Mouse (Mus musculus) c-Kit-positive CD71-negative TER-119-negative erythroid progenitor cells, embryonic 14.5 days (primary cell): ENCODE measurements around the gene Phpt1.
A peak's percentile ranks its signal among the peaks of the same experiment; 100 is the strongest.
"Not testable (repeated sequence)": the region's sequence is repeated elsewhere in the genome, so short reads cannot be mapped to it uniquely, and the experiment has no call there.

Experiments used
- DNase-seq: peaks from one replicate; pipeline ENCODE4 v3.0.0-alpha.2; 2013; ENCODE audit warnings: low read depth

Gene Phpt1

DNA sequence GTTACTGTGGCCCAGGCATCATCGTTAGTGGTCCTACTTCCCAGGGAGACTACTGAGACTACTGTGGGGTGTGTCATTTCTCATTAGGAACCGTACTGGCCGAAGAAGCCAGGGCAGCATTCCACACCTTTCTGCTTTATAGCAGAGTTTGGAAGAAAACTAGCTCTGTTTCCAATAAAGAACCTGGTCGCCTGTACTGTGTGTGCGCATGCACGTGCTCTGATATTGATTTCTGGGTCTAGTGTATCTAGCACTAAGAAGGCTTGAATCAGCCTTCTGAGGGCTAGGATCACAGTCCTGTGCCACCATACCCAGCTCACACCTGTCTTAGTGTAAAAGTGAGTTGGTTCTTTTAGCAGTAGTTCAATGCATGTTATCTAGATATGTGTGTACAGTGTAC lies 16.2 kb downstream of the Phpt1 start:
- no peak for DNase-seq

DNA sequence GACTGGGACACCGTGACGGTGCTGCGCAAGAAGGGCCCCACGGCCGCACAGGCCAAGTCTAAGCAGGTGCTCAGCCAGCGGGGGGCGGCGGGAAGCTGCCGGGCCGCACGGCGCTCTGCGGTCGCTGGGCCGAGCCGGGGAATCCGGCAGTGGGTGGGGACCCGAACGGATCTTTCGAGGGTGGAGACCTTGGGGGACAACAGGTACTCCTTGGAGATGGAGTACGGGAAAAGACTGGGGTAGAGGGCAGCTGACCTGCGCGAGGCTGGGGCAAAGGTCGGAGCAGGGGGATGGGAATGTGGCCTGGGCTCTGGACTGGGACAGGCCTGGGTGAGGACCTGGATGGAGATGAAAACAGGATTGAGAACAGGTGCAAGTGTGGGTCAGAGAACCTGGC lies 17.1 kb downstream of the Phpt1 start:
- no peak for DNase-seq

DNA sequence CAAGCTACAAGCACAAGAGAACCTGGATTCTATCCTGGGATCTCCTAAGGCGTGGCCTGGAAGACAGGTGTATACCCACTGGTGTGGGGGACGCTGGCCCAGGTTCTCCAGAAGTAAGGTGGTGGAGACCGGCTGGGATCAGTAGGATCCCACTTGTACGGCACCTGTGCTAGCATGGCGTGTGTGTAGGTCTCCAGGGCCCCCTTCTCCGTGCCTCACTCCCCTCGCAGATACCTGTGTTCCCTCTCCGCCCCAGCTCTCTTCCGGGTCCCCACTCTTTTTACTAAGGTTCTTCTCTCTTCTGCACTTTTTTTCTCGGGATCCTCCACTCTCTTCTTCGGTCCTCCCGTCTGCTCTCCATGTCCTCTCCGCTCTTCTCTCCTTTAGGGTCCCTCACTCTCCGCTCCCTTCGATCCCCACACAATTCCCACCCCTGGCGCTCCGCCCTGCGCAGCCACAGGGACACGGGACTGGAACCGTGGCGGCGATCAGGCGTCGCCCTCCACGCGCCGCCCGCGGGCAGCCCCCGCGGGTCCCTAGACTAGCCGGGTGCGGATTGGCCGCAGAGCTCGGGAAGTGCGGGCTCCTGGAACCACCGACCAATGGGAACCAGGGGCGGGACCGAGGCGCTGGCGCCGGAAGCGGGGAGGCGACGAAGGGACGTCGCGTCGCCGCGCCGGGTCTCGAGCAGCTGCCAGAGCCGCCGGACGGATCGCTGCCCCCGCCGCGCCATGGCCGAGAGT lies 17.6 kb downstream of the Phpt1 start, which contains the start of gene Edf1:
Gene Edf1, plus strand, starts transcription at position 627 of the 743 bp plus-strand sequence.
- peak; percentile 83 for DNase-seq

DNA sequence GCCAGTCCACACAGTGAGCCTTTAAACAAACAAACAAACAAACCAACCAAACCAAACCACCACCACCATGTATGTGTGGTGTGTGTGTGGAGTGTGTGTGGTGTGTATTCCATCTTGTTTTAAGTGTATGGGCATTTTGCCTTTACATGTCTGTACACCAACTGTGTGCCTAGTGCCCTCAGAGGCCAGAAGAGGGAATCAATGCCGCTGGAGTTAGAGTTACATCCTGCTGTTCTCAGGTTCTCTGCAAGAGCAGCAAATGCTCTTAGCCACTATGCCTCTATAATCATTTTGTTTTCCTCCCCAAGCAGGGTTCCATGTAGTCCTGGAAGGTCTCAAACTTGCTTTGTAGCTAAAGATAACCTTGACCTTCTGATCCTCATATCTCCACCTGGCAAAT lies 18.7 kb downstream of the Phpt1 start:
- DNase-seq = no peak

DNA sequence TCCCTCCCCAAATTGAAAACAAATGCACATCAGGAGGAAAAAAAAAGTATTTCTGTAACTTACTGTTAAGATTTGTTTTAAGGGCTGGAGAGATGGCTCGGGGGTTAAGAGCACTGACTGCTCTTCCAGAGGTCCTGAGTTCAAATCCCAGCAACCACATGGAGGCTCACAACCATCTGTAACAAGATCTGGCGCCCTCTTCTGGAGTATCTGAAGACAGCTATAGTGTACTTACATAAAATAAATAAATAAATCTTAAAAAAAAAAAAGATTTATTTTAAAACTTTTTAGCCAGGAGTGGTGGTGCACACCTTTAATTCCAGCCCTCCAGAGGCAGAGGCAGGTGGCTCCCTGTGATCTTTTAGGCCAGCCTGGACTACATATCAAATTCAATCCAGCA lies 19.5 kb downstream of the Phpt1 start:
- DNase-seq = not testable (repeated sequence)

DNA sequence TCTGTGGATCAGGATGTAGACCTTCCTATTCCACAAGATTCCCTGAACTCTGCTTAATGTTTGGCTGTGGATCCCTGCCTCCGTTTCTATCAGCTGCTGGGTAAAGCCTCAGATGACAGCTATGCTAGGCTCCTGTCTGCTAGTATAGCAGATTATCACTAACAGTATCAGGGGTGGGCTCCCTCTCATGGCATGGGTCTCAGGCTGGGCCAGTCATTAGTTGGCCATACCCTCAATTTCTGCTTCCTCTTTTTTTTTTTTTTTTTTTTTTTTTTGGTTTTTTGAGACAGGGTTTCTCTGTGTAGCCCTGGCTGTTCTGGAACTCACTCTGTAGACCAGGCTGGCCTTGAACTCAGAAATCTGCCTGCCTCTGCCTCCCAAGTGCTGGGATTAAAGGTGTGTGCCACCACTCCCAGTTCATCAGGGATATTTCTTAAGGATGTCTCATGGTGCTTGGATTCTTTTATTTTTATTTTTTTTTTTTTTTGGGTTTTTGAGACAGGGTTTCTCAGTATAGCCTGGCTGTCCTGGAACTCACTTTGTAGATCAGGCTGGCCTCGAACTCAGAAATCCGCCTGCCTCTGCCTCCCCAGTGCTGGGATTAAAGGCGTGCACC lies 21.7 kb downstream of the Phpt1 start:
- not testable (repeated sequence) for DNase-seq

DNA sequence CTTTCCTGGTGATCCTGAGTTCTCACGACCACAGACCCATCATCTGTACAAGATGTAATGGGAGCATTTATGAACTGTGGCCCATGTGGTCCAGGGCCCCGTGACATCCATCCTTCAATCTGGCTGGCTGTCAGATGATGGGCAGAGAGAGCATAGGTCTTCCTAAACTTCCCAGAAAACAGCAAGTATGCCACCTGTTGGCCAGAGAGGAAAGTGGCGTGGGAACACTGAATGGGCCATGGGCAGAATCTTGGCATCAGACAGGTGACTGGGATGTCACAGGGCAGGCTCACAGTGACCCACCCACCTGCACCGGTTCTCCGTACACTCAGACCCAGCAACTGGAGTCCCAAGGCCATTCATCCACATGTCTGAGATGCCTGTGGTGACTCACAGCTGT lies 23.8 kb downstream of the Phpt1 start:
- DNase-seq = peak; percentile 30

DNA sequence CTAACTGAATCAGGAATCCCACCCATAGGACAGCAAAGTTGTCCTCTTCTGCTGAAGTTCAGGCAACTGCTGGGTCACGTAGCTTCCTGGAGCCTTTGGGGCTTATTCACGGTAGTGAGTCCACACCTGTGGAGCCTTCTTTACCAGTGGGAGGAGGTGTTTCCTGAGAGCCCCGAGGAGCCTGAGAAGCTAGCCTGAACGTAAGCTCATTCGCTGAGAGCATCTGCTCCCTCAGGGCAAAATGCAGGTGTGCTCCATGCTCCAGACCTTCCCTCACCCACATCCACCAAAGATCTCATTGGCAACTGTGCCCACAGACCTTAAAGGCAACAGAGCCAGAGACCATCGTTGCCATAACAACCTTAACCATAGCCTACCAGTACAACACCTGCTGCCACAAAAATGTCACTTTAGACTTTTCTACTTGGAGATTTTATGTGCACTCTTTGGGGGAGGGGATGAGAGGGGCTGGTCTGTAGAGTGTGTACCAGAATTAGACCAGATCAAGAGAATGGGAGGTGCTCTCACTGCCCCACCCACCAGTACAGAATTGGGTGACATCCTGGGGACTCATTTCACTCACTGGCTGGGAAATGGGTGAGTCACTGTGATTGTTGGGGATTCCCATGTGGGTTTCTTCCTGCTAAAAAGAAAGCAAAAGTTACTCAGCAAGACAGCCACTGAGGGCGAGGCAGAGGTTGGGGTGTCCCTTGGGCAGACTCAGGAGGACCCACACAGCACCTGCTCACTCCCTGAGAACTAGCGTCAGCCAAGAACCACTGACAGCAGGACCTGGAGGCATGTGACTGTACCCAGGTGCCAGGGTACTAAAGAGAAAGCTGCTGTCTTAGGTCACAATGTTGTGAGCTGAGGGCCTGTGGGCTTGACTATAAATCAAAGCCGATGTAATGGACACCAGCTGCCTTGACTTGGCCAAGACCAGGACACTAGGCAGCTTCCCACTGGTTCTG lies 25.7 kb downstream of the Phpt1 start:
- no peak for DNase-seq

DNA sequence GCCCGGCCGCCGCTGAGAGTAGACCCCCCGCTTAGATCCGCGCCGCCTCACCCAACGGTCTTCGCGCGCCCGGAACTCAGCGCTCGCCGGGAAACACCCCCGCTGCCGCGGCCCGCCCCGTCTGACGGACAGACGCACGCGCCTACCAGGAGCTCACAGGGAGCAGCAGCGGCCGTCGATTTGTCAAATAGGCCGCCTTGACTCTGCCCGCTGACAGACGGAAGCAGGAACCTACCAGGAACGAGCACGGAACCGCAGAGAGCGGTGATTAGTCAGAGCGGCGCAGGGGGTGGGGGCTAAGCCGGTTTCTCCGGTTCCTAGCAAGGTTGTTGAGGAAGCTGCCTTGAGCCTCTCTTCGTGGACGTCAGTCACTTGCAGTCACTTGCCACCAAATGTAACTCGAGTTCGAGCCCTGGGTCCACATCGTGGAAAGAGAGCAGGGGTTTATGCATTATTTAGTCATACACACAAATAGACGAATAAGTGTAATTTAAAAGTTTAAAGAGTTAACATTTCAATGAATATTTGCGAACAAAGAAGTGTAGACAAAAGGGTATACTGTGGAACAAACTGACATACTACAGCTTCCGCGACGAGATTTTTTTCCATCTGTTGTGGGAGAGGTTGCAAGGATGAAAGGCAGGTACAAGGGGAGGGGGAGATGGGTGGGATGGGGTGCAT lies 28.1 kb downstream of the Phpt1 start, which contains the start of gene Traf2:
Gene Traf2, minus strand, starts transcription at position 130 of the 681 bp plus-strand sequence.
- DNase-seq = peak; percentile 97

DNA sequence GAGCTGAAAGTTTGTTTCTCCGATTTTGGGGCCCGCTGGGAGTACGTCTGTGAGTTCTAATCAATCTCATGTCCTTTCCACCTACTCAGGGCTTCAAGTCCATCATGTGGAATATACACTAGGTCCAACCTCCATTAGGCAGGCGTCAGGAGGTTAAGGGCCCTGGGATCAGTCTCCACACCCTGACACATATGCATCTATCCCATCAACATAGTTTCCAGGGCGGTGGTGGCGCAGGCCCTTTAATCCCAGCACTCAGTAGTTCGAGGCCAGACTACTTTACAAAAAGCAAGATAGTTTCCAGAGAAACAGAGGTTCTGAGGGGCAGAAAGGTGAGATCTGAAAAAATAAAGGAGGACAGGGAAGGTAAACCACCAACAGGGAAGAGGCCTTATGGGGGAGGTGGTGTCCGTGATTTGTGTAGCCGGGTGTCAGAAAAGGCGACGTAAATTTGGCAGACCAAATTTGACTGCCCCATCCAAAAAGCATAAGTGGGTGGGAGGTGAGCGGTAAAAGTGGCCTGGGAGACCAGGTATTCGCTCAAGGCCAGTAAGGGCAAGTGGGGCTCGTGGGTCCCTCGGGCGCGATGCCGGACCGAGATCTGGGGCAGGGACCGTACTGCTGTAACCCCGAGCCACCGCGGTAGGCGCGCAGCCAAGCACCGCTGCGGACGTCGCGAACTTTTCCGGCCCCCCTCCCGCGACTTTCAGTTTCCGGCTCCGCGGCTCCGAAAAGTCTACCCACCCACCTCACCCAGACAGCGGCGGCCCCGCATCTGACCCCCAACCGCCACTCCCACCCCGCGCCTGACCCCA lies 28.8 kb downstream of the Phpt1 start:
- peak; percentile 14 for DNase-seq

DNA sequence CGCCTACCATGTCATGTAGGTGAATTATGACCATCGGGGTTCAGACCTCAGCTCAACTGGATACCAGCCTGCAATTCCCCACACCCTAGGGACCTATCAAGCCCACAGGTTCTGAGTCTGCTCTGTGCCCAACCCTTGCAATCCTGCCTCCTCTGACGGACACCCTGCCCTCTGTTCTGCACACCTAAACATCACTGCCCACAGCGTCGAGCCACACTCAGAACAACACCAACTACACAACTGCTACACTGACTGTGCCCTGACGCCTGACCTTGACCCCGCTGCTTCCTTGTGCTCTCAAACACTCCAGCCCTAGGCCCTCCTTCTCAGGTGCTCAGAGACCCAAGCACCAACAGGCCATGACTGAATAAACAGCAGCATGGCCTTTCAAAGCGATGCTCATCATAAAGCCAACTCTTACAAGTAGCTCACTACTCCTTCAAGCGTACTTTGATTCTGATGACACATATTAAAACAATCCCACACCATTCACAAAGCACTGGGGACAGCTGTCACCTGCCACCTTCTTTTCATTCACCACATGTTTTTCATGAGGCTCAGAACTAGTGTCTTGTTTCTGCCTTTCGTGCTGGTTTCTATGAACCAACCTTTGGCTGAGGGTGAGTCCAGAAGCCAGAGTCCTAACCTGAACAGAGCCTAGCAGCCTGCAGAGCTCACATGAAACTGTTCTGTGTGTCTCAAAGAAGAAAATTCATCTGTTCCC lies 33.2 kb downstream of the Phpt1 start:
- DNase-seq = no peak

DNA sequence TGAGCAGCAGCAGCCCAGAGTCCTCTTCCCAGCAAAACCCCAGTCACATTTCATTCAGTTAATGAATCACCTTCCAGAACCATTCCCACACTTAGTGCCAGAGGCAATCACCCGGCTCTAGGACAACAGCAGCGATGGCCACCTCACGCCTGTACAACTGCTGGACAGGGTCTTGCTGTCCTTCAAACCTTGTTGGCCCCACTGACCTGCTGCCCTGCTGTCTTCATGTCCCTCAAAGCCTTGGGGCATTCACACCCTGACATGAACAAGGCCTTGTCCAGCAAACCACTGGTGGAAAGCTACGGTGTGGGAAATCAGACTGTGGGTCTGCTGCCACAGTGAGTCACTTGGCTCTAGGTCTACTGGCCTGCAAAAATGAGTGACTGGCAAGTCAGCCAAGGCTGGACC lies 34.5 kb downstream of the Phpt1 start:
- DNase-seq = no peak

DNA sequence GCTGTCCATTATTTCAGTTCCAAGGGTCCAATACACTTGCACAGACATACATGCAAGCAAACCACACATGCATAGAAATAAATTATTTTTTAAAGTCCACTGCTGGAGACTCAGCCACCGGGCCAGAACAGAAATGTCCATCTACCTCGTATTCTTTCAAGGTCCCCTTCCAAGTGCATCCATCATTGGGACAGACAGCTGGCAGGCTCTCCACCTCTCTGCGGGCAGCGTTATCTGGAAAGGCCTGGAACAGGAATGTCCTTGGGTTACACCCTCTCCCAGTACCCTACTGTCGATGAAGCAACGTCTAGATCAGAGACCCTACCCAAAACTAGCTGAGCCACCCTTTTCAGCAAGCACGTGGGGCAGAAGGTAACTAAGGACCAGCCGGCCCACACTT lies 38.5 kb downstream of the Phpt1 start:
- DNase-seq = no peak

DNA sequence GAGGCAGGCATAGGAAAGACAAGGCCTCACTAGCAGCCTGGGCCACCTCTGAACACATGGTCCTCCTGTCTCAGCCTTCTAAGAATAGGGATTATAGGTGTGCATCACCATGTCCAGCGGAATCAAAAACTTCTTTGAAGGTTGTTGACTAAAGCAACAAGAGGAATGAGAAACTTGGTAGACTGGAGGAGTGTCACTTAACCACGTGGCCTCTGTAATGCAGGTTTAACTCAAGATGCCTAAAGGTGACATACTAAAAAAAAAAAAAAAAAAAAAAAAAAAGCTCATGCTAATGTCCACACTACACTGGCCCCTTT lies 40.2 kb downstream of the Phpt1 start:
- DNase-seq = no peak

DNA sequence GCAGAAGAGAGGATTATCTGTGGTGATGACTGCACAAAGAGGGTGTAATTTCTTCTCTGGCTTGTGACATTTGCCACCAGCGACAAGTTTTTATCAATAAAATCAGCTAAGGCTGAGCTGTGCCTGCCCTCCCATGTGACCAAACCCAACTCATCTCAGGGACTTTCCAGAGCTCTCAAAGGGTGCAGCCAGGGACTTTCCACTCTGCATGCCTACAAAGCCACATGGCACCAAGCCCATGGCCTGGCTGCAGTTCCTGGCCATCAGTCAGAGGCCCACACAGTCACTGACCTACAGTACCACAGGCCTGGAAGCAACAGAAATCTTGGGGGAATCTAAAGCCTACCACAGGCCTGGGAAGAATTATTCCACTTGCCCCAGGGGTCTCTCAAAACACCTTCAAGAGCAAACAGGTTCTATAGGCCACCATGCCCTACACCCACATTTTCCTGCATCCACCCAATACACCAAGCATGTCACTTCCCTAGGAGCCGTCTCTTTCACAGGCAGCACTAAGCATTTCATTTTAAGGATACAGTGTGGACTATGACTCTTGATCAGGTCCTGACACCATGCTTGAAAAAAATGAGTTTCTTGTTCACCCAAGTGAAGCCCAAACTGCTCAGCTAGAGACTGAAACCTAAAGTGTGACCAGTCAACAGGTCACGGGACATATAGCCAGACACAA lies 40.7 kb downstream of the Phpt1 start:
- no peak for DNase-seq

DNA sequence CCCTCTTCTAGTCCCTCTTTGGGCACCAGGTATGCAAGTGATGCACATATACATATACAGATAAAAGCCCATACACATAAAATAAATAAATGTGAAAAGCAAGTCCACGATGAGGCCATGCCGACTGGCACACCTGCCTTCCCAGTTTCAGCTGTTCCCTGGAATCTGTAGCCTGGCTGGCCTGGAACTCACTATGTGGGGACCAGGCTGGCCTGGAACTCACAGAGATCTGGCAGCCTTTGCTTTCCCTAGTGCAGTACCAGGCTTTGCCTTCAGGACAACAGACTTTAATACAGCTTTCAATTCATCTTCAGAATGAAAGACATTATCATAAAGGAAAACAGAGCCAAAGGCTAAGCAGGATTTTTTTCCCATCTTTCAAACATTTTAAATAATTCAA lies 41.3 kb downstream of the Phpt1 start:
- no peak for DNase-seq

DNA sequence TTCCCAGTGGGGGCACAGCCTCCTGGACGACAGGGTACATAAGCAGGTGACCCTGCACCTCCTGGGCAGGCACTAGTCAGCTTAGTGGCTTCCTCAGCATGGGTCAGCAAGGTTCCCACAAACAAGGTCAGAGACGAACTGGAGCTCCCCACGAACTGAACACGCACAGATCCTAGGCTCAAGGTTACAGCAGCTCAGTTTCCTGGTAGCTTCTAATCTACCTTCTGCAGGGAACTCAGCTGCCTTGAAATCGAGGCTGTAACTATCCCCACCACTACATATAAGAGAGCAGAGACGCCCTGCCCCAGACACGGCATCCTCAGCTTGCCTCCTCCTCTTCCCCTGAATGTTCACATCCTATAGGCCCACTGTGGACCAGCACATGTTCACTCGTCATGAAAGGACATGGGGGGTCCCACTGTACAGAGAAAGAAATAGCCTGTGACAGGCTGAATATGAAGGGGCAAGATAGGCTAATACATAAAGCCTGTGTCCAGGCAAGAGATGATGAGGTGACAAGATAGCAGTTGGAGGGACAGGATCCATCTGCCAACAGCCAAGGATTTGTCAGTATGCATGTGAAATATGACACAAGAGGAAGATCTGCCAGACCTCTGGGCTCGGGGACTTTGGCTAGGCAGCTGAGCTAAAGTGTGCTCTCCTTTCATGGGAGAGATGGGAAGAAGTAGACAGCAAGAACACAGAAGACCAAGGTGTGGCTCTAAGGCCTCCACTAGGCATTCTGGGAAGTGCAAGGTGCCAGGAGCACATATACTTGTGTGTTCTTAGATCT lies 48.3 kb downstream of the Phpt1 start:
- no peak for DNase-seq
